Mouse (Mus musculus): ENCODE data around the gene Gm44790.

The Gm44790 gene

GRCm38 (mm10) chr6:86402681-86403607, 23.5 kb upstream of the Gm44790 start:
- in situ Hi-C loops (cut with MboI; ENCODE audit: low pct_unique_long_range_greater_than_20kb in 1 of 2, low sequenced_read_pairs in 2 of 2, unreplicated experiment in 1 of 2): no loop called here

GRCm38 (mm10) chr6:86403728-86404099, 22.7 kb upstream of the Gm44790 start:
- in situ Hi-C loops (cut with MboI; ENCODE audit: low pct_unique_long_range_greater_than_20kb in 1 of 2, low sequenced_read_pairs in 2 of 2, unreplicated experiment in 1 of 2): no loop called here

- in situ Hi-C loops (cut with MboI; ENCODE audit: low pct_unique_long_range_greater_than_20kb in 1 of 2, low sequenced_read_pairs in 2 of 2, unreplicated experiment in 1 of 2): no loop called here
Observed at GRCm38 (mm10) chr6:86404100-86404861, 22.2 kb upstream of the Gm44790 start, which contains the start of gene Tia1. TSS of gene Tia1 (plus strand) at chr6:86404219.

GRCm38 (mm10) chr6:86404996-86405395, 21.5 kb upstream of the Gm44790 start:
- in situ Hi-C loops (cut with MboI; ENCODE audit: low pct_unique_long_range_greater_than_20kb in 1 of 2, low sequenced_read_pairs in 2 of 2, unreplicated experiment in 1 of 2): no loop called here

- in situ Hi-C loops (cut with MboI; ENCODE audit: low pct_unique_long_range_greater_than_20kb in 1 of 2, low sequenced_read_pairs in 2 of 2, unreplicated experiment in 1 of 2): no loop called here
Observed at GRCm38 (mm10) chr6:86406306-86406705, 20.2 kb upstream of the Gm44790 start.

GRCm38 (mm10) chr6:86418711-86419110, 7.7 kb upstream of the Gm44790 start:
- in situ Hi-C loops (cut with MboI; ENCODE audit: low pct_unique_long_range_greater_than_20kb in 1 of 2, low sequenced_read_pairs in 2 of 2, unreplicated experiment in 1 of 2): no loop called here

GRCm38 (mm10) chr6:86419239-86419638, 7.2 kb upstream of the Gm44790 start:
- in situ Hi-C loops (cut with MboI; ENCODE audit: low pct_unique_long_range_greater_than_20kb in 1 of 2, low sequenced_read_pairs in 2 of 2, unreplicated experiment in 1 of 2): no loop called here

- in situ Hi-C loops (cut with MboI; ENCODE audit: low pct_unique_long_range_greater_than_20kb in 1 of 2, low sequenced_read_pairs in 2 of 2, unreplicated experiment in 1 of 2): no loop called here
Observed at GRCm38 (mm10) chr6:86420491-86420890, 6.0 kb upstream of the Gm44790 start.

GRCm38 (mm10) chr6:86431531-86431930, 5.1 kb downstream of the Gm44790 start:
- in situ Hi-C loops (cut with MboI; ENCODE audit: low pct_unique_long_range_greater_than_20kb in 1 of 2, low sequenced_read_pairs in 2 of 2, unreplicated experiment in 1 of 2): no loop called here

- in situ Hi-C loops (cut with MboI; ENCODE audit: low pct_unique_long_range_greater_than_20kb in 1 of 2, low sequenced_read_pairs in 2 of 2, unreplicated experiment in 1 of 2): no loop called here
Observed at GRCm38 (mm10) chr6:86433696-86434095, 7.2 kb downstream of the Gm44790 start.

GRCm38 (mm10) chr6:86437711-86438110, 11.3 kb downstream of the Gm44790 start:
- in situ Hi-C loops (cut with MboI; ENCODE audit: low pct_unique_long_range_greater_than_20kb in 1 of 2, low sequenced_read_pairs in 2 of 2, unreplicated experiment in 1 of 2): no loop called here

- in situ Hi-C loops (cut with MboI; ENCODE audit: low pct_unique_long_range_greater_than_20kb in 1 of 2, low sequenced_read_pairs in 2 of 2, unreplicated experiment in 1 of 2): no loop called here
Observed at GRCm38 (mm10) chr6:86438272-86439118, 12.0 kb downstream of the Gm44790 start, which contains the start of gene C87436. TSS of gene C87436 (plus strand) at chr6:86438374.

- in situ Hi-C loops (cut with MboI; ENCODE audit: low pct_unique_long_range_greater_than_20kb in 1 of 2, low sequenced_read_pairs in 2 of 2, unreplicated experiment in 1 of 2): no loop called here
Observed at GRCm38 (mm10) chr6:86439119-86439496, 12.7 kb downstream of the Gm44790 start.

- in situ Hi-C loops (cut with MboI; ENCODE audit: low pct_unique_long_range_greater_than_20kb in 1 of 2, low sequenced_read_pairs in 2 of 2, unreplicated experiment in 1 of 2): no loop called here
Observed at GRCm38 (mm10) chr6:86439531-86439930, 13.1 kb downstream of the Gm44790 start.

GRCm38 (mm10) chr6:86441571-86441970, 15.1 kb downstream of the Gm44790 start:
- in situ Hi-C loops (cut with MboI; ENCODE audit: low pct_unique_long_range_greater_than_20kb in 1 of 2, low sequenced_read_pairs in 2 of 2, unreplicated experiment in 1 of 2): no loop called here

- in situ Hi-C loops (cut with MboI; ENCODE audit: low pct_unique_long_range_greater_than_20kb in 1 of 2, low sequenced_read_pairs in 2 of 2, unreplicated experiment in 1 of 2): no loop called here
Observed at GRCm38 (mm10) chr6:86445551-86445950, 19.1 kb downstream of the Gm44790 start.

- in situ Hi-C loops (cut with MboI; ENCODE audit: low pct_unique_long_range_greater_than_20kb in 1 of 2, low sequenced_read_pairs in 2 of 2, unreplicated experiment in 1 of 2): no loop called here
Observed at GRCm38 (mm10) chr6:86446927-86447568, 20.6 kb downstream of the Gm44790 start.

GRCm38 (mm10) chr6:86456727-86457126, 30.3 kb downstream of the Gm44790 start:
- in situ Hi-C loops (cut with MboI; ENCODE audit: low pct_unique_long_range_greater_than_20kb in 1 of 2, low sequenced_read_pairs in 2 of 2, unreplicated experiment in 1 of 2): no loop called here

Measured in mouse embryonic stem cell (cell line).